Mouse (Mus musculus) liver, embryonic 11.5 days (tissue): ENCODE data around the gene Grasp. TPM values are rescaled to one million over a fixed set of nuclear protein-coding genes. Genes with fewer than 3 reads are reported as not detected.

ENCODE experiments used
- ATAC-seq: fragments of 200-750 bp; cut with Nextera tagmentation; replicated peaks from 2 replicates; pipeline ENCODE4 v1.8.0; 2017; ENCODE audit warnings: moderate number of reproducible peaks, mild to moderate bottlenecking, moderate TSS enrichment, moderate library complexity; ENCODE audit not compliant: low FRiP score
- DNase-seq: peaks from one replicate; pipeline ENCODE4 v3.0.0-alpha.2; 2017; ENCODE audit warnings: low spot score
- H3K27ac ChIP-seq: fragments of 300-500 bp; sonication (generic); 2 replicates; pipeline ENCODE4 v1.5.1; 2014; ENCODE audit warnings: mild to moderate bottlenecking, low read depth, low read length, control low read depth
- H3K27me3 ChIP-seq: fragments of 300-500 bp; sonication (generic); replicated peaks from 2 replicates; pipeline ENCODE4 v1.6.1; 2014; ENCODE audit warnings: low read length, mixed read lengths; ENCODE audit not compliant: control insufficient read depth, insufficient read depth
- H3K36me3 ChIP-seq: fragments of 300-500 bp; sonication (generic); 2 replicates; pipeline ENCODE4 v1.6.1; 2014; ENCODE audit warnings: mild to moderate bottlenecking, low read length, moderate library complexity, mixed read lengths; ENCODE audit not compliant: control insufficient read depth, insufficient read depth
- H3K4me1 ChIP-seq: fragments of 300-500 bp; sonication (generic); replicated peaks from 2 replicates; pipeline ENCODE4 v1.6.1; 2014; ENCODE audit warnings: low read length, mixed read lengths; ENCODE audit not compliant: control insufficient read depth, insufficient read depth
- H3K4me2 ChIP-seq: fragments of 300-500 bp; sonication (generic); 2 replicates; pipeline ENCODE4 v1.6.1; 2014; ENCODE audit warnings: mild to moderate bottlenecking, control low read depth, moderate library complexity
- H3K4me3 ChIP-seq: fragments of 300-500 bp; sonication (generic); 2 replicates; pipeline ENCODE4 v1.5.1; 2014; ENCODE audit warnings: low read depth, low read length, control low read depth
- H3K9ac ChIP-seq: fragments of 300-500 bp; sonication (generic); 2 replicates; pipeline ENCODE4 v1.6.1; 2014; ENCODE audit warnings: low read depth, low read length, control low read depth
- H3K9me3 ChIP-seq: fragments of 300-500 bp; sonication (generic); 2 replicates; pipeline ENCODE4 v1.6.1; 2016; ENCODE audit warnings: low read length, inconsistent platforms, mixed read lengths; ENCODE audit not compliant: control insufficient read depth
- WGBS: fragments of 180-500 bp; shearing (Covaris S2); extraction: QIAGEN DNeasy Blood & Tissue Kit; methylation state at CpG from one replicate; pipeline ENCODE4 v1.1.7; 2014; 5-methylcytosine and 5-hydroxymethylcytosine counted together
- polyA plus RNA-seq: library from polyadenylated mRNA; unstranded; fragments of >200 nt; fragmentation: Nextera tagmentation; extraction: Ambion mirVana; gene quantifications from 2 replicates; pipeline ENCODE4 v1.2.1, GENCODE M21; 2014

The Grasp gene
- polyA plus RNA-seq, 1 experiment from 2014 or later, result 1.5 TPM

DNA sequence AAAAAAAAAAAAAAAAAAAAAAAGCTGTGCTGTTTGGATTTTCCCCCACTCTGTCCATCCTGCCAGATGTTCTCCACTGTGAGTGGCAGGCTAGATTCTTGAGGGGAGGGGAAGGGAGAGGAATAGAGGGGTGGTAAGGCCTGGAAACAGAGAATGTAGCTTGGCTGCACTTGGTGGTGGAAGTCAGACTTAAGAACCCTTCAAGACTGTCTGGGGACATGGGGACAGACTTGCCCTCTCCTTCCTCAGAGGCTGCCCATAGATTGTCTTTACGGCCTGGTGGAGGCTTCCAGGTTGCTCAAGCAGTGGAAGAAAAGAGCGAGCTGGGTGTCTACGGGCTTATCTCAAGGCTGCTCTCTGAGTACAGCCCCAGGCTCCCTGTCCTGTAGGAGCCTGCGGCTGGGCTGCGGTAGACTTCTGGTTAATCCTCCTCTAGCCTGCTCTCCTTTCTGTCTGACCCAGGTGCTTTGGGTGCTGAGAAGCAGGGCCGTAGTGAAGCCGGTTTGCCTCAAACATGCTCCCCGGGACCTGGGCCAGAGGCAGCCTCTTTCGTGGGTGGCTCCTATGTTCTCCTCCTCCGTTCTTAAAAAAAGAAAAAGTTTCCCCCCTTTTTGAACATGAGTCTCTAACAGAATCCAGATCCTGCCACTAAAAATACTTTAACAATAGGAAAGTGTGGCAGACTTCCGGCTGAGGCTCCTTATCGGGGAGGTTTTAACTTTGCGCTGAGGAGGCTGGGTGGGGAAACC, 37.1 kb downstream of the Grasp start:
- WGBS, result 31% methylated on average over 13 of the region's 13 CpGs
- ATAC-seq (0 out of 2 replicates have a peak, but pooled peaks have one; percentile 46), DNase-seq (no peak)
- H3K4me2 ChIP-seq, result peak overlapping the region; percentile 48
- no peak overlapping the region for H3K4me3 ChIP-seq
- H3K27ac ChIP-seq, result peak overlapping the region; percentile 77
- H3K9ac ChIP-seq, result peak overlapping the region; percentile 41; the same call in 1 of the 2 replicates
- no peaks in the 10 kb centered on the region for H3K36me3 ChIP-seq
- H3K27me3 ChIP-seq, result peaks cover 14% of the 10 kb centered on the region
- peaks cover 28% of the 10 kb centered on the region for H3K4me1 ChIP-seq
- no peaks in the 10 kb centered on the region for H3K9me3 ChIP-seq

DNA sequence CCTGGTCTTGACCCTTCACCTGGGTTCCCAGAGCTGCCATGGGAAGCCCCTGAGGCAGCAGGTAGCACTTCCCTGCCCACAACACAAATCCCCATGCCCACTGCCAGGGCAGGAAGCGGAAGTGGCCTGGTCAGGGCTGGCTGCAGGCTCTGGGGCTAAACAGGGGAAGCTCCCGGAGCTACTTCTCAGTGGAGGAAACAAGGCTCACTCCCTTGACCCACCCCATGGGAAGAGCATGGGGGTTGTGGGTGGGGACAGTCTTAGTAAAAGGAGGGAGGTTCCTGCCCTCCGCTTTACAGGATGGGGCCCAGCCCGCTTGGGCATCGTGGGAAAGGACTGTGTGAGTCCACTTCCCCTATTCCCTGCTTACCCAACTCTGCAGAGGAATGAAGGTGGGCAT, 38.5 kb downstream of the Grasp start:
- Histone ChIP-seq H3K9ac (no peak overlapping the region), H3K36me3 (no peaks in the 10 kb centered on the region), H3K4me3 (no peak overlapping the region), H3K27ac (no peak overlapping the region; the same call in 1 of the 2 replicates), H3K4me1 (peaks cover 38% of the 10 kb centered on the region), H3K4me2 (no peak overlapping the region), H3K27me3 (peaks cover 29% of the 10 kb centered on the region), H3K9me3 (no peaks in the 10 kb centered on the region)
- DNase-seq (no peak), ATAC-seq (no peak)
- WGBS, result 33% methylated on average over 5 of the region's 5 CpGs

DNA sequence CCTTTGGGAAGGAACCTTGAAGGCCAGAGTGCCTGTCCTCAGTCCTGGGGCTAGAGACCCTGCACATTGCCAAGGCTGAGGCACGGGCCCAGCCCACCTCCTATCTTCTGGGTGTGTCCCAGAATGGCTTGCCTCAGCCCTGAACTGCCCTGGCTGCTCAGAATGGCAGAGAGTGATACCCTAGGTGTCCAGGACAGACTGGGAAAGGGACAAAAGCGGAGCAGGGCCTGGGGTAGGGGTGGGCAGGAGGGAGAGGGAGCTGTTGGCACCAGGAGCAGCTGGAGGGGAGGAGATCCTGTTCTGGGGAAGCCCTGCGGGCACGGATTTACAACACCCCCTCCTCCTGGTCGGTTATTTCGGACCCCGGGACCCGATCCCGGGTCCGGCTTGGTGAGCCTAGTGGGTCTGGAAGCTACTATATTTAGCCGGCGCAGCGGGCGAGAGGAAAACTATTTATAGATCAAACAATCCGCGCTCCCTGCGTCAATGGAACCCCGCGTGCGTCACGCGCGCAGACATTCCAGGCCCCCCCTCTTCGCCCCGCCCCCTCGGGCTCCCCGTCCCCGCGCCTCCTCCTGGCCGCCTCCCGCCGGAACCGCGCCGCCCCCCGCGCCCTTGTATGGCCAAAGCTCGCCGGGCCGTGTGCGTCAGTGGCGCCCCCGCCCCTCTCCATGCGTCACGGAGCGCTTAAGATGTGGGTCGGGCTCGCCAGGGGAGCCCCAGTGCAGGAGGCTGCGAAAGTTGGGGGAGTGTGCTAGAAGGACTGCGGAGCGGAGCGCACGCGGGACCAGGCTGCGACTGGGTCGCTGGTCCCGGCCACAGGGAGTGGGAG, 42.4 kb downstream of the Grasp start:
- WGBS, result 1% methylated on average over 56 of the region's 57 CpGs
- Histone ChIP-seq H3K27me3 (peaks cover 44% of the 10 kb centered on the region), H3K4me3 (peak overlapping the region; percentile 55), H3K27ac (no peak overlapping the region), H3K36me3 (no peaks in the 10 kb centered on the region; the same call in 1 of the 2 replicates), H3K9ac (peak overlapping the region; percentile 50; the same call in 1 of the 2 replicates), H3K4me2 (peak overlapping the region; percentile 84), H3K9me3 (no peaks in the 10 kb centered on the region), H3K4me1 (peaks cover 24% of the 10 kb centered on the region)
- DNase-seq, result peak; percentile 78
- peak; percentile 64 for ATAC-seq

DNA sequence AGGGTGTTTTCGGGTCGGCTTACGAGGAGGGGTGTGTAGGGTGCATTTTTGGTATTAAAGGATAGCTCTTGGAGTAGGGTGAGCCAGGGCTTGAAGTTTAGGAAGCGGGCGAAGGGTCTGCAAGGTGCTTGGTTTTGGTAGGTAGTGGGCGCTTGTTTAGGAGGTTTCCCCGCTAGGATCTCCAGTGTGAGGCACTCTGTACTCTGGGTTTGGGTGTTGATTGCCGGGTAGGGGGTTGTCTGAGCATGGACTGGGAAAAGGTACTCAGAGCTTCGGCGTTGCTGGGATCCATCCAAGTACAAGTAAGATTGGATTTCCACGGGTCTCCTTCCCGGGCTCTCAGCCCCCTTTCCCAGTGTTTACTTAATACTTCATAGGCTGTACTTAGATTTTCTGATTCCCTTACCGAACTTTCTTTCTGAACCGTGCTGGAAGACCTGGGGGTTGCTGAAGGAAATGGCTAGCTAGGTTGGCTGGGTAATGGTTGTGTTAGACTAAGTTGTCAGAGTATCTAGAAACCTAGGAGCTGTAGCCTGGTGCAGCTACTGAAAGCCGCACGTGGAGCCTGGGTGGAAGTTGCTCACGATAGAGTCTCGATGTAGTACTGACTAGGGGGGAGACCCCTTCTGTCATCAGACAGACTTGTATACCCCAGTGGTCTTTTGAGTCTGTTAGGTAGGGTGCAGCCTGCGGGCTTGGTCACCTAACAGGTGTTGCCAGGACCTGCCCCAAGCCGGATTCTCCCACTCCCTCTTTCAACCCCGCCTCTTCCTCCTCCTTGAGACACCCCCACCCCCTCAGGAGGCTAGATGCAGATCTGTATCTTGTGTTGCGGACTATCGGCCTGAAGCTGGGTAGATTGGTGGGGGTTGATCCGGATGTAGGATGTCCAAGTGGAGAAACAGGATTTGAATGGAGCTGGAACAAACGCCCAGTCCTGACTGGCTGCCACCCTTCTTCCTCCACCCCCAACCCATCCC, 43.4 kb downstream of the Grasp start:
- H3K4me1 ChIP-seq, result peaks cover 16% of the 10 kb centered on the region
- H3K9ac ChIP-seq, result peak overlapping the region; percentile 38; the same call in 1 of the 2 replicates
- DNase-seq (no peak), ATAC-seq (no peak; the same call in 1 of the 2 replicates)
- H3K27ac ChIP-seq, result no peak overlapping the region
- WGBS, result 3% methylated on average over 25 of the region's 25 CpGs
- no peaks in the 10 kb centered on the region for H3K9me3 ChIP-seq
- peak overlapping the region; percentile 84 for H3K4me2 ChIP-seq
- no peaks in the 10 kb centered on the region; the same call in 1 of the 2 replicates for H3K36me3 ChIP-seq
- H3K27me3 ChIP-seq, result peaks cover 44% of the 10 kb centered on the region
- H3K4me3 ChIP-seq, result peak overlapping the region; percentile 55

DNA sequence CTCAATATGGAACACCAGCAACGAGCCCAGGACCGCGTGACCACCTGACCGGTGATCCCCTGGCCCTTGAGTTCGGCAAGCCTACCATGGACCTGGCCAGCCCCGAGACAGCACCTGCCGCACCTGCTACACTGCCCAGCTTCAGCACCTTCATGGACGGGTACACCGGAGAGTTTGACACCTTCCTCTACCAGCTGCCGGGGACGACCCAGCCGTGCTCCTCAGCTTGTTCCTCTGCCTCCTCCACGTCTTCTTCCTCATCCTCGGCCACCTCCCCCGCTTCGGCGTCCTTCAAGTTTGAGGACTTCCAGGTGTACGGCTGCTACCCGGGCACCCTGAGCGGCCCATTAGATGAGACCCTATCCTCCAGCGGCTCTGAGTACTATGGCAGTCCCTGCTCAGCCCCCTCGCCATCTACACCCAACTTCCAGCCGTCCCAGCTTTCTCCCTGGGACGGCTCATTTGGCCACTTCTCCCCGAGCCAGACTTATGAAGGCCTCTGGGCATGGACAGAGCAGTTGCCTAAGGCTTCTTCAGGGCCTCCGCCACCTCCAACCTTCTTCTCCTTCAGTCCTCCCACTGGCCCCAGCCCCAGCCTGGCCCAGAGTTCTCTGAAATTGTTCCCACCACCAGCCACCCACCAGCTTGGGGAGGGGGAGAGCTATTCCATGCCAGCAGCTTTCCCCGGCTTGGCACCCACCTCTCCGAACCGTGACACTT, 46.3 kb downstream of the Grasp start:
- WGBS, result 86% methylated on average over 29 of the region's 29 CpGs

DNA sequence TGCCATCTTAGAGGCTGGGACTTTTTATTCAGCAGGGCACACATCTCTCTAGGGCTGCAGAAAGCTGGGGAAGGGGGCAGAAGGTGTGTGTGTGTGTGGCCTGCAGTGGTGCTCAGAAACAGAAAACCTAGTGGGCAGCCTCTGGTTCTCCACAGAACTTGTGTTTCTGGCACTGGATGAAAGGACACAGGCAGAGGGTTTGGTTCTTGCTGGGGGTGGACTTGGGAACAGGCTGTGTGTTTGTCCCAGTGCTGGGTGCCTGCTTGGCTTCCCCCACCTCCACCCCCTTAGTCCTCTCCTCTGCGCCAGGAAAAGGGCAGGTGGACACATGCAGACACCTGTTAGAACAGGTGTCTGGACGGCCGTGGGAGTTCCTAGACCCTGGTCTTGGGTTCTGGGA, 47.1 kb downstream of the Grasp start:
- H3K27me3 ChIP-seq, result peaks cover 29% of the 10 kb centered on the region
- no peak overlapping the region for H3K9ac ChIP-seq
- no peaks in the 10 kb centered on the region for H3K9me3 ChIP-seq
- no peak overlapping the region for H3K4me3 ChIP-seq
- 80% methylated on average over 3 of the region's 3 CpGs for WGBS
- no peak overlapping the region for H3K4me2 ChIP-seq
- DNase-seq (no peak), ATAC-seq (no peak)
- peaks cover 9% of the 10 kb centered on the region for H3K4me1 ChIP-seq
- peaks cover 2% of the 10 kb centered on the region; the same call in 1 of the 2 replicates for H3K36me3 ChIP-seq
- H3K27ac ChIP-seq, result no peak overlapping the region

More for the DNA sequence above, 46.3 kb downstream of the Grasp start:
- no peaks in the 10 kb centered on the region for H3K9me3 ChIP-seq
- H3K27me3 ChIP-seq, result peaks cover 36% of the 10 kb centered on the region
- H3K9ac ChIP-seq, result no peak overlapping the region
- H3K36me3 ChIP-seq, result peaks cover 2% of the 10 kb centered on the region; the same call in 1 of the 2 replicates
- no peak for ATAC-seq
- DNase-seq, result no peak
- H3K4me3 ChIP-seq, result no peak overlapping the region
- H3K4me1 ChIP-seq, result peaks cover 11% of the 10 kb centered on the region
- no peak overlapping the region for H3K27ac ChIP-seq
- no peak overlapping the region for H3K4me2 ChIP-seq

DNA sequence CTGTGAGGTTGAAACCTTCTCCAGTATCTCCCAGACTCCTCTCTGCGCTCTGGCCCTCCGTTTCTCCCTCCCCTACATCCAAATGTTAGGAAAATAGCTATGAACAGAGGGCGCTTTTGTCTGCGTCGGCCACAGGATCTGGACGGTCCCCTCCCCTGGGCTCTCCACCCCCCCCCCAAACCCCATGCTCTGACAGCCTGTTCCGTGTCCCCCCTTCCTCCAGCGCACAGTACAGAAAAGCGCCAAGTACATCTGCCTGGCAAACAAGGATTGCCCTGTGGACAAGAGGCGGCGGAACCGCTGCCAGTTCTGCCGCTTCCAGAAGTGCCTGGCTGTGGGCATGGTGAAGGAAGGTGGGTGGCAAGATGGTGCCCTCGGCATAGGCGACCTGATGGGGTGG, 47.5 kb downstream of the Grasp start:
- WGBS, result 88% methylated on average over 14 of the region's 15 CpGs
- no peak overlapping the region for H3K4me2 ChIP-seq
- no peak for DNase-seq
- H3K4me3 ChIP-seq, result no peak overlapping the region
- H3K9me3 ChIP-seq, result no peaks in the 10 kb centered on the region
- peaks cover 5% of the 10 kb centered on the region for H3K4me1 ChIP-seq
- H3K9ac ChIP-seq, result no peak overlapping the region
- ATAC-seq, result no peak
- peaks cover 2% of the 10 kb centered on the region; the same call in 1 of the 2 replicates for H3K36me3 ChIP-seq
- no peak overlapping the region for H3K27ac ChIP-seq
- H3K27me3 ChIP-seq, result peaks cover 25% of the 10 kb centered on the region
